Mouse (Mus musculus) embryonic facial prominence, embryonic 11.5 days (tissue): ENCODE results near the gene Cadm3. TPM values are rescaled to one million over a fixed set of nuclear protein-coding genes. Genes with fewer than 3 reads are reported as not detected.
"Not testable (repeated sequence)": the region's sequence is repeated elsewhere in the genome, so short reads cannot be mapped to it uniquely, and the experiment has no call there.

ENCODE experiments used
- ATAC-seq: fragments of 200-750 bp; cut with Nextera tagmentation; replicated peaks from 2 replicates; pipeline ENCODE4 v1.8.0; 2017; ENCODE audit warnings: low read depth; ENCODE audit not compliant: insufficient number of reproducible peaks, low FRiP score, low TSS enrichment
- DNase-seq: peaks from one replicate; pipeline ENCODE4 v3.0.0-alpha.2; 2015; ENCODE audit warnings: low spot score
- H3K27ac ChIP-seq: fragments of 300-500 bp; sonication (generic); replicated peaks from 2 replicates; pipeline ENCODE4 v1.5.1; 2014; ENCODE audit warnings: mild to moderate bottlenecking, low read depth, low read length, control low read depth
- H3K27me3 ChIP-seq: fragments of 300-500 bp; sonication (generic); 2 replicates; pipeline ENCODE4 v1.6.1; 2014; ENCODE audit warnings: mild to moderate bottlenecking, low read length, moderate library complexity, mixed read lengths; ENCODE audit not compliant: control insufficient read depth, insufficient read depth
- H3K36me3 ChIP-seq: fragments of 300-500 bp; sonication (generic); replicated peaks from 2 replicates; pipeline ENCODE4 v1.6.1; 2014; ENCODE audit warnings: low read depth, mild to moderate bottlenecking, low read length, moderate library complexity, mixed read lengths; ENCODE audit not compliant: control insufficient read depth, insufficient read depth
- H3K4me1 ChIP-seq: fragments of 300-500 bp; sonication (generic); 2 replicates; pipeline ENCODE4 v1.6.1; 2014; ENCODE audit warnings: low read length, mixed read lengths; ENCODE audit not compliant: control insufficient read depth, insufficient read depth
- H3K4me2 ChIP-seq: fragments of 300-500 bp; sonication (generic); 2 replicates; pipeline ENCODE4 v1.6.1; 2014; ENCODE audit warnings: low read depth, mild to moderate bottlenecking, control low read depth, low read length, moderate library complexity
- H3K4me3 ChIP-seq: fragments of 300-500 bp; sonication (generic); 2 replicates; pipeline ENCODE4 v1.5.1; 2014; ENCODE audit warnings: low read depth, low read length, control low read depth
- H3K9ac ChIP-seq: fragments of 300-500 bp; sonication (generic); replicated peaks from 2 replicates; pipeline ENCODE4 v1.6.1; 2014; ENCODE audit warnings: mild to moderate bottlenecking, control low read depth, low read length
- H3K9me3 ChIP-seq: fragments of 300-500 bp; sonication (generic); replicated peaks from 2 replicates; pipeline ENCODE4 v1.6.1; 2016; ENCODE audit warnings: mild to moderate bottlenecking, low read length, inconsistent platforms, mixed read lengths; ENCODE audit not compliant: control insufficient read depth
- WGBS: fragments of 180-500 bp; shearing (Covaris S2); extraction: QIAGEN DNeasy Blood & Tissue Kit; methylation state at CpG from one replicate; pipeline ENCODE4 v1.1.7; 2014; 5-methylcytosine and 5-hydroxymethylcytosine counted together
- polyA plus RNA-seq: library from polyadenylated mRNA; unstranded; fragments of >200 nt; fragmentation: Nextera tagmentation; extraction: Ambion mirVana; gene quantifications from 2 replicates; pipeline ENCODE4 v1.2.1, GENCODE M21; 2014

The Cadm3 gene
- polyA plus RNA-seq, 1 experiment from 2014 or later = 7.3 TPM

GRCm38 (mm10) chr1:173302795-173303194 lies 64.7 kb downstream of the Cadm3 start:
- not testable (repeated sequence) for DNase-seq, ATAC-seq, H3K4me1 ChIP-seq

More at GRCm38 (mm10) chr1:173302795-173303194, 64.7 kb downstream of the Cadm3 start:
- WGBS = 54% methylated on average over 3 of the region's 3 CpGs
- H3K9ac ChIP-seq, H3K27me3 ChIP-seq, H3K4me2 ChIP-seq, H3K9me3 ChIP-seq, H3K36me3 ChIP-seq, H3K27ac ChIP-seq, H3K4me3 ChIP-seq: not testable (repeated sequence)

Other genes with a start within 250 kb of the Cadm3 start
- not detected in 2 replicates for gene Olfr1408, start 230.3 kb downstream of the Cadm3 start, polyA plus RNA-seq
- not detected in 2 replicates for gene Olfr1406, start 177.1 kb downstream of the Cadm3 start, polyA plus RNA-seq
- gene Olfr218, start 169.9 kb downstream of the Cadm3 start, polyA plus RNA-seq = not detected in 2 replicates
- gene Olfr1404, start 155.3 kb downstream of the Cadm3 start, polyA plus RNA-seq = not detected in 2 replicates
- not detected in 2 replicates for gene Fcer1a, start 140.5 kb downstream of the Cadm3 start, polyA plus RNA-seq
- gene Olfr418, start 101.7 kb downstream of the Cadm3 start, polyA plus RNA-seq = not detected in 2 replicates
- not detected in 2 replicates for gene Mptx2, start 89.9 kb downstream of the Cadm3 start, polyA plus RNA-seq
- gene Ackr1, start 33.9 kb downstream of the Cadm3 start, polyA plus RNA-seq = 2.6 and 3.1 TPM in 2 replicates
- 1.9 and 2.1 TPM in 2 replicates for gene Aim2, start 16.8 kb downstream of the Cadm3 start, polyA plus RNA-seq
- gene Ifi206, start 123.3 kb upstream of the Cadm3 start, polyA plus RNA-seq = not detected in 2 replicates
- gene Ifi214, start 168.3 kb upstream of the Cadm3 start, polyA plus RNA-seq = not detected in 2 replicates
- gene Ifi213, start 231.6 kb upstream of the Cadm3 start, polyA plus RNA-seq = not detected in 2 replicates